Mouse (Mus musculus) spleen, adult 12 weeks (tissue): Measurements from ENCODE around the gene C1qa.

Experiments used
- DNase-seq: peaks from one replicate; pipeline ENCODE4 v3.0.0; 2022; ENCODE audit warnings: low spot score

C1qa gene

GRCm38 (mm10) chr4:136899154-136899553 is 551 bp upstream of the C1qa start:
- DNase-seq, result no peak

- no peak for DNase-seq
Observed at GRCm38 (mm10) chr4:136898084-136898598, 462 bp downstream of the C1qa start.

- no peak for DNase-seq
Observed at GRCm38 (mm10) chr4:136896461-136896860, 2.1 kb downstream of the C1qa start.

- DNase-seq, result no peak
Observed at GRCm38 (mm10) chr4:136895861-136896260, 2.7 kb downstream of the C1qa start.

- DNase-seq, result no peak
Observed at GRCm38 (mm10) chr4:136894821-136895220, 3.8 kb downstream of the C1qa start.

GRCm38 (mm10) chr4:136893691-136894543 is 4.7 kb downstream of the C1qa start:
- no peak for DNase-seq

GRCm38 (mm10) chr4:136892811-136893210 is 5.8 kb downstream of the C1qa start, which contains the start of gene C1qc:
Gene C1qc (minus strand): TSS chr4:136893065.
- DNase-seq, result no peak

- no peak for DNase-seq
Observed at GRCm38 (mm10) chr4:136892371-136892770, 6.2 kb downstream of the C1qa start.

GRCm38 (mm10) chr4:136891115-136891514 is 7.5 kb downstream of the C1qa start:
- DNase-seq, result no peak

GRCm38 (mm10) chr4:136889981-136890380 is 8.6 kb downstream of the C1qa start:
- DNase-seq, result no peak

GRCm38 (mm10) chr4:136887714-136888113 is 10.9 kb downstream of the C1qa start:
- DNase-seq, result no peak

- DNase-seq, result no peak
Observed at GRCm38 (mm10) chr4:136886101-136886500, 12.5 kb downstream of the C1qa start, which contains the start of gene C1qb. Gene C1qb (minus strand): TSS chr4:136886187.

GRCm38 (mm10) chr4:136878601-136879000 is 20.0 kb downstream of the C1qa start:
- DNase-seq, result no peak

- no peak for DNase-seq
Observed at GRCm38 (mm10) chr4:136878171-136878570, 20.4 kb downstream of the C1qa start.

GRCm38 (mm10) chr4:136876971-136877370 is 21.6 kb downstream of the C1qa start:
- no peak for DNase-seq

- DNase-seq, result no peak
Observed at GRCm38 (mm10) chr4:136875012-136875411, 23.6 kb downstream of the C1qa start.

GRCm38 (mm10) chr4:136868371-136868770 is 30.2 kb downstream of the C1qa start:
- DNase-seq, result no peak

- DNase-seq, result no peak
Observed at GRCm38 (mm10) chr4:136867690-136868345, 30.8 kb downstream of the C1qa start.

- no peak for DNase-seq
Observed at GRCm38 (mm10) chr4:136865531-136865930, 33.1 kb downstream of the C1qa start.

- no peak for DNase-seq
Observed at GRCm38 (mm10) chr4:136864751-136865470, 33.7 kb downstream of the C1qa start.

- DNase-seq, result no peak
Observed at GRCm38 (mm10) chr4:136863517-136863916, 35.1 kb downstream of the C1qa start.

GRCm38 (mm10) chr4:136862411-136862810 is 36.2 kb downstream of the C1qa start:
- no peak for DNase-seq
